Mouse (Mus musculus) heart, adult 2 months (tissue): Measurements from ENCODE around the gene Gm28729. TPM values are rescaled to one million over a fixed set of nuclear protein-coding genes. Genes with fewer than 3 reads are reported as not detected.
"Not testable (repeated sequence)": the region's sequence is repeated elsewhere in the genome, so short reads cannot be mapped to it uniquely, and the experiment has no call there.

Source experiments
- DNase-seq, 2 experiments: peaks; one replicate each; pipeline ENCODE4 v3.0.0; 2021
- H3K27ac ChIP-seq: fragments of 200-600 bp; 2 replicates; pipeline ENCODE4 v1.8.1; 2022
- H3K27me3 ChIP-seq: fragments of 200-500 bp; 2 replicates; pipeline ENCODE4 v1.6.1; 2012; ENCODE audit warnings: mild to moderate bottlenecking, low read length, inconsistent platforms, mixed read lengths; ENCODE audit not compliant: control insufficient read depth, insufficient read depth
- H3K36me3 ChIP-seq: fragments of 200-500 bp; 2 replicates; pipeline ENCODE4 v1.6.1; 2012; ENCODE audit warnings: low read length, inconsistent platforms; ENCODE audit not compliant: control insufficient read depth, insufficient read depth
- H3K4me1 ChIP-seq: fragments of 200-500 bp; 2 replicates; pipeline ENCODE4 v1.6.1; 2011; ENCODE audit warnings: low read length; ENCODE audit not compliant: control insufficient read depth, insufficient read depth
- H3K4me3 ChIP-seq: fragments of 200-600 bp; 2 replicates; pipeline ENCODE4 v1.8.1; 2022
- H3K79me2 ChIP-seq: fragments of 200-500 bp; replicated peaks from 2 replicates; pipeline ENCODE4 v1.6.1; 2012; ENCODE audit warnings: mild to moderate bottlenecking, inconsistent platforms, low read length, moderate library complexity, mixed read lengths; ENCODE audit not compliant: control insufficient read depth, insufficient read depth
- H3K9ac ChIP-seq: fragments of 200-500 bp; 2 replicates; pipeline ENCODE4 v1.6.1; 2012; ENCODE audit warnings: low read depth, mild to moderate bottlenecking, control low read depth, inconsistent platforms, low read length, mixed read lengths
- CTCF ChIP-seq: fragments of 200-600 bp; IDR thresholded peaks from 2 replicates; pipeline ENCODE4 v1.8.1; 2022; ENCODE audit warnings: antibody characterized with exemption, mild to moderate bottlenecking, moderate library complexity
- EP300 ChIP-seq: fragments of 200-500 bp; IDR thresholded peaks from 2 replicates; pipeline ENCODE4 v1.6.1; 2011; ENCODE audit warnings: low read depth, low read length, control low read depth; ENCODE audit not compliant: insufficient read depth
- POLR2A ChIP-seq: fragments of 200-500 bp; IDR thresholded peaks from 2 replicates; pipeline ENCODE4 v1.6.1; 2011; ENCODE audit warnings: mild to moderate bottlenecking, low read depth, low read length, control low read depth; ENCODE audit not compliant: insufficient read depth
- WGBS: fragments of 180-500 bp; shearing (Covaris S2); methylation state at CpG from one replicate; pipeline ENCODE4 v1.1.7; 2018; 5-methylcytosine and 5-hydroxymethylcytosine counted together
- intact Hi-C: fragments of 180-260 bp; cut with DNase I; formaldehyde crosslinking; loops from one replicate; pipeline ENCODE4 v1.15.1; 2025
- polyA plus RNA-seq: library from polyadenylated mRNA; depleted of rRNA; stranded (reverse); fragments of >200 nt; gene quantifications from 2 replicates; pipeline ENCODE4 v1.2.3, GENCODE M21; 2012
- total RNA-seq, 2 experiments: library from RNA; stranded (reverse); gene quantifications; 2 replicates each; pipeline ENCODE4 v1.2.3; 2021

Gene Gm28729
- total and polyA plus RNA-seq, 3 experiments: not detected

DNA sequence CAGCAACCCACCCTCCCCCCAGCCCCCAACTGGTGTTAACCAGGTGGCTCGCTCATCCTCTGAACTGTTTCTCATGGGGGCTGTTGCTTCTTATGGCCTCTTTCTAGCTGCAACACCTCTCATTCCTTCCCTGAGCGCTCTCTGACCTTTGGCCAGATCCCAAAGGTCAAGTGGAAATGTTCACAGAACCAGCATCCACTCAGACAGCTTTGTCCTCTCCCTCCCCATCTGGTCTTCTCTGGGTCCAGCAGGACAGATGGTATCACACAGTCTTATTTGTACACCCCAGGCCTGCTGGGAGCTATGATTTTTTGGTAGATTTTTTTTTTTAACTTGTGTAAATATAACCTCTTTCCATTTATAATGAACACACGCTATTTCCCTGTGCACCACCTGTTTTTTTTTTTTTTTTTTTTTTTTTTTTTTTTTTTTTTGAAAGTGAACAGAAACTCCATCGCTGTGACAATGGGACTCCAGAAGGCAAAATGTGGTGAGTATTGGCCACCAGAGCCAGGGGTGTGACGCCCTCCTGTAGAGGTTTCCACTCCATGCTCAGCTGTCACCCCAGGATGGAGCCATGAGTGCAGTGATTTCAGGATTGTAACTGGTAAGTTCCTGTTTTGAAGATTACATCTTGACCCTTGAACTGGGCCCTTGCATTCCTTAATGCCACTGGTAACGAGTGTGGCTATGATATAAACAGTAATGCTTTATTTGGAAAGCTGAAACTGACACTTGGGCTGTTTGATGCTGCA is 22.0 kb downstream of the Gm28729 start:
- 76% methylated on average over 6 of the region's 6 CpGs for WGBS
- Histone ChIP-seq H3K27me3 (no peaks in the 10 kb centered on the region), H3K4me1 (no peaks in the 10 kb centered on the region), H3K9ac (no peak overlapping the region), H3K27ac (no peak overlapping the region), H3K4me3 (no peak overlapping the region), H3K36me3 (no peaks in the 10 kb centered on the region), H3K79me2 (no peaks in the 10 kb centered on the region)
- no peak for DNase-seq
- TF ChIP-seq CTCF (no peak), POLR2A (no peak), EP300 (no peak)
- intact Hi-C loops: no loop called here

DNA sequence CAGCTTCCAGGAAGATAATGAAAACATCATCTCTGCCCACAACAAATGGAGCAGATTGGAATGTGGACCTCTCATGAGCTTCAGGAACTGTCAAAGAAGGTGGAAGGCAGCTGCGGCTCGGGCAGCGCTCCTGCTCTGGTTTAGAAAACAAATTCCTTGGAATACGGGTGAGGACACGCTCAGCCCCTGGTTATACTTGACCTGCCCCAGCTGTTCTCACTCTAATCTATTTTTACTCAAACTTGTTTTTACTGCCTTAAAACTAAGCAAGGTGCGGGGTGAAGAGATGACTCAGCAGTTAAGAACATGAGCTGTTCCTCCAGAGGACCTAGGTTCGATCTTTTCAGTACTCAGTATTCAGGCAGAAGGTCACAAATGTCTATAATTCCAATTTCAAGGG is 23.8 kb downstream of the Gm28729 start:
- intact Hi-C loops: no loop called here
- Histone ChIP-seq H3K27me3 (no peaks in the 10 kb centered on the region), H3K4me1 (no peaks in the 10 kb centered on the region), H3K79me2 (no peaks in the 10 kb centered on the region), H3K4me3 (no peak overlapping the region), H3K36me3 (no peaks in the 10 kb centered on the region), H3K27ac (no peak overlapping the region), H3K9ac (no peak overlapping the region)
- DNase-seq: no peak
- no peak for TF ChIP-seq POLR2A
- no peak for TF ChIP-seq EP300
- no peak for TF ChIP-seq CTCF
- WGBS: 65% methylated on average over 7 of the region's 7 CpGs

DNA sequence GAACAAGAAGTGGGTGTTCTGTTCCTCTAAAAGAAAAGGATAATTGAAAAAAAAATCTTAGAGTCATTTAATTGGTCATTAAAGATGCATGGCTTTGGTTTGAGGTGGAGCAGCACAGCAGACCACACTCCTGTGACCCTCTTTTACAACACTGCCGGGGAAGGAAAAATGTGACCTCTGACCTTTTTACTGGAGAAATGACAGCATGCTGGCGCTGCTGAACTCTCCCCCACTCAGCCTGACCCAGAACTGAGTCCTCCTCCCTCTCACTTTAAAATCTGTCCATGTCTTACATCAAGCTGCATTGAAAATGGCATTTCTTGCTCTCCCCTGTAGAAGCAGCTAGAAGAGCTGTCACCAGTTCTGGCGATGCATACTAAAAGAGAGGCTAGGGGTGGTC is 31.9 kb downstream of the Gm28729 start:
- Histone ChIP-seq H3K27me3 (no peaks in the 10 kb centered on the region), H3K4me1 (peaks cover 2% of the 10 kb centered on the region; the same call in 1 of the 2 replicates), H3K4me3 (no peak overlapping the region), H3K9ac (no peak overlapping the region), H3K79me2 (no peaks in the 10 kb centered on the region), H3K36me3 (no peaks in the 10 kb centered on the region), H3K27ac (no peak overlapping the region)
- no peak for DNase-seq
- WGBS: 43% methylated on average over 3 of the region's 3 CpGs
- intact Hi-C loops: no loop called here
- no peak for TF ChIP-seq EP300
- no peak for TF ChIP-seq POLR2A
- no peak for TF ChIP-seq CTCF

DNA sequence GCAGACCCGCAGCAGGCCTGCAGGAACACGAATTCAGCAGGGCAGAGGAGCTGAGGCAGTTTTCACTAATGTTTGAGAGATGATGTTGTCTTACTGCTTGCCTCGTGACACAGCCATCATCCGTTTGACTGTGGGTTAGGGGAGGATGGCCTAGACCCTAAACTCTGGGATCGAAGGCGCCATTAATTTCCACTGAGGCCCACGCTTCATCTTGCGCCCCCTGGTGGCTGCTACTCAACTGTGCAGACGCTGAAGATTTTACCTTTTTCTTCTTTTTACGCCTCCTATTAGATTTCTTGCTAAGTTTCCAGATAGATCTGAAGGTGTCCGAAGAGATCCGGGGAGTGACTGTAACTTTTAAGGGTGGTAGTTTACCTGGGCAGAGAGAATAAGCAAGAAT is 33.3 kb downstream of the Gm28729 start:
- no peaks in the 10 kb centered on the region for H3K36me3 ChIP-seq
- peak; percentile 87 for TF ChIP-seq CTCF
- 0 out of 2 replicates have a peak, but pooled peaks have one; percentile 37 for TF ChIP-seq EP300
- TF ChIP-seq POLR2A: no peak
- DNase-seq: peak; percentile 23 to 61
- no peaks in the 10 kb centered on the region for H3K79me2 ChIP-seq
- H3K27me3 ChIP-seq: no peaks in the 10 kb centered on the region
- H3K4me1 ChIP-seq: peaks cover 2% of the 10 kb centered on the region; the same call in 1 of the 2 replicates
- no peak overlapping the region for H3K4me3 ChIP-seq
- no peak overlapping the region for H3K27ac ChIP-seq
- 34% methylated on average over 12 of the region's 12 CpGs for WGBS
- H3K9ac ChIP-seq: no peak overlapping the region
- intact Hi-C loops: loop anchor here (1.0 kb wide), 2 partner anchors 142 to 207 kb away; no protein-coding TSS in a partner anchor

DNA sequence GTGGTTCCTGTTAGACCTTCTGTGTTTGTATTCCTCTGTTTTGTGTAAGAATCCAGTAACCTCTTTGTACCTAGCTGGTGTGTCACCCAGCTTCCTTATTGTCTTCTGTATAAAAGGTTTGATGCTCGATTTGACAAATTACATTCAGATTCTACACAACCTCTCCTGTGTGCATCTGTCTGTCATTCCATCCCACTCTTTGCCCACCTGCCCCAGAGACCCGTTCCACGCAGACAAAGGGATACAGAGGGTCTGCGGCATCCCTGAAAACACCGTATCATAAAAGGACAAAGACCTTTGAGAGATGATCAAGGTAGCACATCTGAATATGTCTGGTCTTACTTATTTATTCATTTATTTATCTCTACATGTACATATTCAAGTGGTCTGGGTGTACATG is 37.2 kb downstream of the Gm28729 start:
- WGBS: 94% methylated on average over 5 of the region's 5 CpGs
- H3K27ac ChIP-seq, H3K27me3 ChIP-seq, H3K4me1 ChIP-seq, H3K36me3 ChIP-seq, H3K79me2 ChIP-seq, H3K4me3 ChIP-seq, H3K9ac ChIP-seq, intact Hi-C loops, DNase-seq: not testable (repeated sequence)

DNA sequence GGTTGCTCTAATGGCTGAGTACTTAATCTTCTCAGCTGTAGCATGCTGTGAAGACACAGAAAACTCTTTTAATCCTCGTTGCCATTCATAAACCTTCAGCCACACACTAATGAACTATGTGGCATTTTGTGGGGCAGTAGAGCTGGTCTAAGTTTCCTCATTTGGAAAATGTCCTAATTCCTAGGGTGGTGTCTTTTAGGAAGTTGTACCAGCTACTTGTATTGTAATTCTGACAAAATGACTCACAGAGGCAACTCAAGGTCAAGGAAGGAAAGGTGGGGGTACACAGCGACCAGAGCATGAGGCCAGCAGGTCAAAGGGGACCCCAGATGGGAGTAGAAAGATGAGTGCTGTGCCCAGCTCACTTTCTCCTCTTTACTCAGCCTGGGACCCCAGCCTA is 41.4 kb downstream of the Gm28729 start:
- no peaks in the 10 kb centered on the region for H3K79me2 ChIP-seq
- H3K36me3 ChIP-seq: no peaks in the 10 kb centered on the region
- DNase-seq: no peak
- no peak overlapping the region for H3K4me3 ChIP-seq
- intact Hi-C loops: no loop called here
- 47% methylated on average over 2 of the region's 2 CpGs for WGBS
- H3K9ac ChIP-seq: no peak overlapping the region
- H3K27me3 ChIP-seq: no peaks in the 10 kb centered on the region
- H3K4me1 ChIP-seq: no peaks in the 10 kb centered on the region; the same call in 1 of the 2 replicates
- no peak for TF ChIP-seq POLR2A
- H3K27ac ChIP-seq: no peak overlapping the region
